Mouse (Mus musculus) olfactory bulb, adult 2 months (tissue): Measurements from ENCODE around the gene BC100530.

Experiments
- CTCF ChIP-seq: fragments of 200-500 bp; IDR thresholded peaks from 2 replicates; pipeline ENCODE4 v1.5.1; 2012; ENCODE audit warnings: low read depth, mild to moderate bottlenecking, low read length, moderate library complexity; ENCODE audit not compliant: insufficient read depth
- POLR2A ChIP-seq: fragments of 200-500 bp; IDR thresholded peaks from 2 replicates; pipeline ENCODE4 v1.6.1; 2012; ENCODE audit warnings: mild to moderate bottlenecking, low read depth, low read length, moderate library complexity; ENCODE audit not compliant: insufficient read depth

GRCm38 (mm10) chr16:36319286-36319685 lies 48.3 kb downstream of the BC100530 start:
- TF ChIP-seq POLR2A (no peak), CTCF (no peak)
